Mouse (Mus musculus): ENCODE results near the gene Zfp354c. TPM values are rescaled to one million over a fixed set of nuclear protein-coding genes. Genes with fewer than 3 reads are reported as not detected.

The Zfp354c gene
- polyA plus RNA-seq, 1 experiment from 2014 or later: 49.8 TPM

- Histone ChIP-seq H3K4me2 (replicated peaks) (no peak overlapping the region), H3K9ac (no peak overlapping the region)
- no peak for ATAC-seq (ENCODE audit: low FRiP score, low read depth)
Measured at GRCm38 (mm10) chr11:50798836-50799235, 28.7 kb downstream of the Zfp354c start.

GRCm38 (mm10) chr11:50797674-50798073 lies 29.9 kb downstream of the Zfp354c start:
- Histone ChIP-seq H3K4me3 (no peak overlapping the region), H3K4me2 (replicated peaks) (no peak overlapping the region), H3K9ac (no peak overlapping the region), H3K27me3 (replicated peaks) (no peaks in the 10 kb centered on the region), H3K27ac (no peak overlapping the region), H3K9me3 (no peaks in the 10 kb centered on the region), H3K4me1 (no peaks in the 10 kb centered on the region), H3K36me3 (no peaks in the 10 kb centered on the region)
- no peak for ATAC-seq (ENCODE audit: low FRiP score, low read depth)
- 78% methylated on average over 11 of the region's 11 CpGs for WGBS

More at GRCm38 (mm10) chr11:50798836-50799235, 28.7 kb downstream of the Zfp354c start:
- Histone ChIP-seq H3K9me3 (no peaks in the 10 kb centered on the region), H3K4me1 (no peaks in the 10 kb centered on the region), H3K27ac (no peak overlapping the region), H3K36me3 (no peaks in the 10 kb centered on the region), H3K27me3 (replicated peaks) (no peaks in the 10 kb centered on the region), H3K4me3 (no peak overlapping the region)

- no peak for ATAC-seq (ENCODE audit: low FRiP score, low read depth)
- H3K4me1 ChIP-seq: no peaks in the 10 kb centered on the region
- no peaks in the 10 kb centered on the region for H3K9me3 ChIP-seq
- H3K27me3 ChIP-seq (replicated peaks): no peaks in the 10 kb centered on the region
- no peak overlapping the region for H3K4me2 ChIP-seq (replicated peaks)
- no peak overlapping the region for H3K9ac ChIP-seq
- 97% methylated on average over 1 of the region's 1 CpGs for WGBS
- no peak overlapping the region for H3K27ac ChIP-seq
- H3K36me3 ChIP-seq: no peaks in the 10 kb centered on the region
- no peak overlapping the region for H3K4me3 ChIP-seq
Measured at GRCm38 (mm10) chr11:50771006-50771405, 56.5 kb downstream of the Zfp354c start.

- H3K9me3 ChIP-seq: no peaks in the 10 kb centered on the region
- H3K27me3 ChIP-seq (replicated peaks): no peaks in the 10 kb centered on the region
- H3K9ac ChIP-seq: no peak overlapping the region
- no peaks in the 10 kb centered on the region for H3K36me3 ChIP-seq
- no peak overlapping the region for H3K4me3 ChIP-seq
- no peaks in the 10 kb centered on the region for H3K4me1 ChIP-seq
- 14% methylated on average over 14 of the region's 14 CpGs for WGBS
- no peak overlapping the region for H3K27ac ChIP-seq
- peak; percentile 92 for ATAC-seq (ENCODE audit: low FRiP score, low read depth)
- peak overlapping the region; percentile 54 for H3K4me2 ChIP-seq (replicated peaks)
Measured at GRCm38 (mm10) chr11:50768995-50769749, 58.4 kb downstream of the Zfp354c start.

GRCm38 (mm10) chr11:50767039-50767438 lies 60.5 kb downstream of the Zfp354c start:
- no peak for ATAC-seq (ENCODE audit: low FRiP score, low read depth)
- 25% methylated on average over 4 of the region's 4 CpGs for WGBS

GRCm38 (mm10) chr11:50766461-50766860 lies 61.1 kb downstream of the Zfp354c start:
- Histone ChIP-seq H3K4me1 (no peaks in the 10 kb centered on the region), H3K36me3 (no peaks in the 10 kb centered on the region), H3K9me3 (no peaks in the 10 kb centered on the region), H3K4me3 (no peak overlapping the region), H3K27me3 (replicated peaks) (no peaks in the 10 kb centered on the region), H3K4me2 (replicated peaks) (no peak overlapping the region), H3K9ac (no peak overlapping the region), H3K27ac (no peak overlapping the region)
- 90% methylated on average over 7 of the region's 7 CpGs for WGBS
- ATAC-seq (ENCODE audit: low FRiP score, low read depth): no peak

More at GRCm38 (mm10) chr11:50767039-50767438, 60.5 kb downstream of the Zfp354c start:
- no peaks in the 10 kb centered on the region for H3K4me1 ChIP-seq
- H3K36me3 ChIP-seq: no peaks in the 10 kb centered on the region
- no peak overlapping the region for H3K4me3 ChIP-seq
- no peak overlapping the region for H3K27ac ChIP-seq
- no peak overlapping the region for H3K9ac ChIP-seq
- no peak overlapping the region for H3K4me2 ChIP-seq (replicated peaks)
- no peaks in the 10 kb centered on the region for H3K27me3 ChIP-seq (replicated peaks)
- H3K9me3 ChIP-seq: no peaks in the 10 kb centered on the region

Other genes with a start within 250 kb of the Zfp354c start
- gene Adamts2, start 225.6 kb downstream of the Zfp354c start, polyA plus RNA-seq (2016; fragmentation: Nextera tagmentation; extraction: Ambion mirVana): 2.7 and 3.3 TPM in 2 replicates
- gene Zfp879, start 13.8 kb upstream of the Zfp354c start, polyA plus RNA-seq (2016; fragmentation: Nextera tagmentation; extraction: Ambion mirVana): 1.1 and 1.5 TPM in 2 replicates
- 0.08 TPM in 1 of 2 replicates, not detected in the other for gene Grm6, start 23.0 kb upstream of the Zfp354c start, polyA plus RNA-seq (2016; fragmentation: Nextera tagmentation; extraction: Ambion mirVana)
- gene Zfp454, start 59.9 kb upstream of the Zfp354c start, polyA plus RNA-seq (2016; fragmentation: Nextera tagmentation; extraction: Ambion mirVana): 12.3 and 14.7 TPM in 2 replicates
- 32.6 and 33.0 TPM in 2 replicates for gene Zfp2, start 88.4 kb upstream of the Zfp354c start, polyA plus RNA-seq (2016; fragmentation: Nextera tagmentation; extraction: Ambion mirVana)
- gene Zfp354b, start 103.9 kb upstream of the Zfp354c start, polyA plus RNA-seq (2016; fragmentation: Nextera tagmentation; extraction: Ambion mirVana): 2.0 and 2.5 TPM in 2 replicates
- not detected in 2 replicates for gene 4933414I15Rik, start 116.0 kb upstream of the Zfp354c start, polyA plus RNA-seq (2016; fragmentation: Nextera tagmentation; extraction: Ambion mirVana)
- not detected in 2 replicates for gene Prop1, start 126.0 kb upstream of the Zfp354c start, polyA plus RNA-seq (2016; fragmentation: Nextera tagmentation; extraction: Ambion mirVana)
- gene Olfr1378, start 138.8 kb upstream of the Zfp354c start, polyA plus RNA-seq (2016; fragmentation: Nextera tagmentation; extraction: Ambion mirVana): not detected in 2 replicates
- not detected in 2 replicates for gene Olfr1377, start 154.2 kb upstream of the Zfp354c start, polyA plus RNA-seq (2016; fragmentation: Nextera tagmentation; extraction: Ambion mirVana)
- gene Olfr51, start 175.9 kb upstream of the Zfp354c start, polyA plus RNA-seq (2016; fragmentation: Nextera tagmentation; extraction: Ambion mirVana): not detected in 2 replicates
- gene Olfr54, start 186.5 kb upstream of the Zfp354c start, polyA plus RNA-seq (2016; fragmentation: Nextera tagmentation; extraction: Ambion mirVana): not detected in 2 replicates
- not detected in 2 replicates for gene Olfr1375, start 220.4 kb upstream of the Zfp354c start, polyA plus RNA-seq (2016; fragmentation: Nextera tagmentation; extraction: Ambion mirVana)
- 10.1 and 10.9 TPM in 2 replicates for gene Zfp354a, start 231.5 kb upstream of the Zfp354c start, polyA plus RNA-seq (2016; fragmentation: Nextera tagmentation; extraction: Ambion mirVana)